Mouse (Mus musculus): ENCODE data around the gene Vsx1.

GRCm38 (mm10) chr2:150665534-150666451 lies 23.4 kb downstream of the Vsx1 start:
- TF ChIP-seq POLR2A (IDR thresholded peaks at IDR 0.05; ENCODE audit: insufficient read depth, low read length), result no peak
- no peak for TF ChIP-seq CTCF (IDR thresholded peaks at IDR 0.05; ENCODE audit: low read depth, low read length)
- no peak for TF ChIP-seq EP300 (IDR thresholded peaks at IDR 0.05; ENCODE audit: insufficient read depth, low read depth, low read length)

All from ES-Bruce4 (cell line).